20 mouse cellular contexts compared by ENCODE assay signal in genomic region chr11:120453306-120453705, GRCm38 (mm10). TPM values are rescaled to one million over a fixed set of nuclear protein-coding genes. Genes with fewer than 3 reads are reported as not detected.
"Had no signal": no experiment of that assay in that cellular context is flagged by ENCODE, and none has a peak within 500 bp of the region (broad histone marks: within the 10 kb centered on the region; RNA-seq: fewer than 3 reads in every experiment).

Gene Pde6g, minus strand, starts transcription at chr11:120453500.

- H3K27ac ChIP-seq: kidney, postnatal 0 days; limb, embryonic 13.5 days; macrophage; midbrain, embryonic 12.5 days; midbrain, embryonic 15.5 days; neural tube, embryonic 12.5 days; neural tube, embryonic 15.5 days; stomach, embryonic 15.5 days had no signal

- H3K9ac ChIP-seq: limb, embryonic 13.5 days; lung, embryonic 14.5 days; midbrain, embryonic 15.5 days; neural tube, embryonic 12.5 days; neural tube, embryonic 15.5 days; stomach, embryonic 15.5 days had no signal

- DNase-seq: kidney, adult 2 months; kidney, postnatal 25 days; left cerebral cortex, postnatal 4 days; lung, embryonic 14.5 days; right cerebral cortex, postnatal 25 days; spleen, adult 18-20 months; thymus, adult 2 months; thymus, postnatal 14 days; thymus, postnatal 4 days had no signal

- H3K27me3 ChIP-seq: limb, embryonic 13.5 days; midbrain, embryonic 12.5 days; midbrain, embryonic 15.5 days; neural tube, embryonic 15.5 days; stomach, embryonic 15.5 days had no signal

- H3K36me3 ChIP-seq: midbrain, embryonic 12.5 days; midbrain, embryonic 15.5 days; neural tube, embryonic 12.5 days had no signal

- H3K4me2 ChIP-seq: limb, embryonic 13.5 days; liver, embryonic 11.5 days; lung, embryonic 14.5 days; midbrain, embryonic 12.5 days; midbrain, embryonic 15.5 days; neural tube, embryonic 12.5 days; neural tube, embryonic 15.5 days; stomach, embryonic 15.5 days had no signal

- ATAC-seq: intestine, postnatal 0 days; lung, postnatal 0 days; midbrain, embryonic 15.5 days had no signal

- H3K4me3 ChIP-seq: limb, embryonic 13.5 days; midbrain, embryonic 12.5 days; midbrain, embryonic 15.5 days; neural tube, embryonic 12.5 days; neural tube, embryonic 15.5 days; stomach, embryonic 15.5 days had no signal

- H3K9me3 ChIP-seq: limb, embryonic 13.5 days; midbrain, embryonic 12.5 days; midbrain, embryonic 15.5 days; neural tube, embryonic 12.5 days; neural tube, embryonic 15.5 days; stomach, embryonic 15.5 days had no signal

RNA-seq across cellular contexts. Expression of gene Pde6g, which starts in this region (rescaled TPM):
- polyA plus RNA-seq: lung, postnatal 0 days; macrophage; midbrain, embryonic 12.5 days had no signal
